Mouse (Mus musculus) limb, embryonic 13.5 days (tissue): ENCODE measurements around the gene Cbx3. TPM values are rescaled to one million over a fixed set of nuclear protein-coding genes. Genes with fewer than 3 reads are reported as not detected.

Source experiments
- polyA plus RNA-seq: library from polyadenylated mRNA; unstranded; fragments of >200 nt; fragmentation: Nextera tagmentation; extraction: Ambion mirVana; gene quantifications from 2 replicates; pipeline ENCODE4 v1.2.1, GENCODE M21; 2015

Cbx3 gene
- polyA plus RNA-seq, 1 experiment from 2014 or later = 532 TPM

Other genes starting within 250 kb of the Cbx3 start
- gene Nfe2l3, start 37.7 kb upstream of the Cbx3 start, polyA plus RNA-seq = 1.6 and 1.9 TPM in 2 replicates
- 2,108 and 2,149 TPM in 2 replicates for gene Hnrnpa2b1, start 466 bp upstream of the Cbx3 start, polyA plus RNA-seq
- 13.3 and 15.4 TPM in 2 replicates for gene Snx10, start 53.5 kb downstream of the Cbx3 start, polyA plus RNA-seq